21 mouse cellular contexts compared by ENCODE assay signal in the genomic region with DNA sequence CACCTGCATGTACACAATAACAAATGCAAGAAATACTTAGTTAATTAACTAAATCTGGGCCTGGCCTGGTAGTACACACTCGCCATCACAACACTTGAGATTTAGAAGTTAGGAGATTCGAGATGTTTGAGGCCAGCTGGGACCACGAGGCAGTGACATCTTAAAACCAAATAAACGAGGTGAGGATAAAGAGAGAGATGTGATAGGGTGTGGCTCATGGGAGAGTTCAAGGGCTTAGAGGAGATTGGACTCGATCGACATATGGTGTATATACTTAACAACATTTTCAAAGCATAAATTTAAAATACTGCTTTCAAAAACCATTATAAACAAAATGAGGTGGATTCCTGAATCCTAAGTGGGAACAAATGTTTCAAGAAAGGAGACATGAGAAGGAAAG.
DNase-seq lines count a peak whose midpoint lies in the region; ATAC-seq and TF ChIP-seq lines count a peak whose summit lies in the region.
"Had no signal": no experiment of that assay in that cellular context is flagged by ENCODE, and none has a peak within 500 bp of the region (broad histone marks: within the 10 kb centered on the region; RNA-seq: fewer than 3 reads in every experiment).

No protein-coding gene starts in this region.

- H3K4me1 ChIP-seq in lung, embryonic 14.5 days (ENCODE audit: insufficient read depth) = no peaks in the 10 kb centered on the region
- 0 out of 2 replicates have a peak, but pooled peaks cover 3% of the 10 kb centered on the region for H3K4me1 ChIP-seq in lung, embryonic 16.5 days (replicated peaks; ENCODE audit: control insufficient read depth, insufficient read depth, low read length)
- H3K4me1 ChIP-seq: embryonic facial prominence, embryonic 15.5 days; forebrain, embryonic 12.5 days had no signal

- no peaks in the 10 kb centered on the region for H3K27me3 ChIP-seq in lung, embryonic 14.5 days (ENCODE audit: insufficient read depth, low read length)
- H3K27me3 ChIP-seq in lung, embryonic 16.5 days (ENCODE audit: control insufficient read depth, insufficient read depth, low read depth, low read length) = no peaks in the 10 kb centered on the region
- H3K27me3 ChIP-seq: embryonic facial prominence, embryonic 13.5 days; embryonic facial prominence, embryonic 15.5 days; forebrain, embryonic 12.5 days had no signal

- H3K4me3 ChIP-seq in lung, embryonic 14.5 days (ENCODE audit: low read depth, low read length) = no peak overlapping the region
- no peak overlapping the region for H3K4me3 ChIP-seq in lung, embryonic 16.5 days (ENCODE audit: low read length)
- H3K4me3 ChIP-seq: embryonic facial prominence, embryonic 13.5 days; embryonic facial prominence, embryonic 15.5 days; erythroblast, embryonic 14.5 days; forebrain, embryonic 10.5 days; forebrain, embryonic 12.5 days had no signal

- no peak overlapping the region for H3K27ac ChIP-seq in lung, embryonic 14.5 days (ENCODE audit: low read depth)
- H3K27ac ChIP-seq in lung, embryonic 16.5 days (ENCODE audit: low read length) = no peak overlapping the region
- H3K27ac ChIP-seq: embryonic facial prominence, embryonic 13.5 days; embryonic facial prominence, embryonic 15.5 days; forebrain, embryonic 10.5 days; forebrain, embryonic 12.5 days had no signal

- H3K9me3 ChIP-seq in lung, embryonic 14.5 days (ENCODE audit: low read depth, low read length) = no peaks in the 10 kb centered on the region
- no peaks in the 10 kb centered on the region for H3K9me3 ChIP-seq in lung, embryonic 16.5 days (ENCODE audit: control insufficient read depth, low read length)
- H3K9me3 ChIP-seq: embryonic facial prominence, embryonic 13.5 days; embryonic facial prominence, embryonic 15.5 days; forebrain, embryonic 10.5 days; forebrain, embryonic 12.5 days had no signal

- H3K36me3 ChIP-seq in lung, embryonic 14.5 days (ENCODE audit: insufficient read depth) = no peaks in the 10 kb centered on the region
- no peaks in the 10 kb centered on the region for H3K36me3 ChIP-seq in lung, embryonic 16.5 days (ENCODE audit: control insufficient read depth, insufficient read depth, low read length)
- H3K36me3 ChIP-seq: embryonic facial prominence, embryonic 13.5 days; embryonic facial prominence, embryonic 15.5 days; forebrain, embryonic 10.5 days; forebrain, embryonic 12.5 days had no signal

- TF ChIP-seq CTCF in lung, embryonic 14.5 days (IDR thresholded peaks at IDR 0.05; ENCODE audit: low read depth) = no peak

- ATAC-seq in lung, embryonic 14.5 days (ENCODE audit: insufficient read depth) = peak; percentile 74; the same call in 1 of the 2 replicates
- peak; percentile 66; the same call in 1 of the 2 replicates for ATAC-seq in lung, embryonic 16.5 days (ENCODE audit: low read depth)
- ATAC-seq: forebrain, embryonic 14.5 days; forebrain, embryonic 16.5 days had no signal

- H3K4me2 ChIP-seq in lung, embryonic 14.5 days = no peak overlapping the region
- no peak overlapping the region for H3K4me2 ChIP-seq in lung, embryonic 16.5 days (ENCODE audit: low read depth, low read length)
- H3K4me2 ChIP-seq: embryonic facial prominence, embryonic 13.5 days; embryonic facial prominence, embryonic 15.5 days; forebrain, embryonic 12.5 days had no signal

- no peak overlapping the region for H3K9ac ChIP-seq in lung, embryonic 14.5 days
- H3K9ac ChIP-seq in lung, embryonic 16.5 days (ENCODE audit: low read length) = no peak overlapping the region
- H3K9ac ChIP-seq: embryonic facial prominence, embryonic 13.5 days; embryonic facial prominence, embryonic 15.5 days; forebrain, embryonic 12.5 days had no signal

- 38% methylated on average over 6 of the region's 6 CpGs for WGBS in lung, embryonic 14.5 days
- 38% methylated on average over 6 of the region's 6 CpGs for WGBS in lung, embryonic 16.5 days

- DNase-seq in lung, embryonic 14.5 days = peak; percentile 67
- DNase-seq in lung, postnatal 25 days (ENCODE audit: low spot score) = no peak
- DNase-seq in lung, postnatal 36 days = no peak
- DNase-seq: adrenal gland, adult 2 months; adrenal gland, postnatal 10 days; adrenal gland, postnatal 25 days; cerebellum, adult 11 months; cerebellum, adult 18-20 months; cerebellum, adult 8-10 months; cerebellum, adult 9-11 months; cerebellum, postnatal 14 days; cerebellum, postnatal 36 days; embryo, embryonic 11 days had no signal
